In the genomic region with DNA sequence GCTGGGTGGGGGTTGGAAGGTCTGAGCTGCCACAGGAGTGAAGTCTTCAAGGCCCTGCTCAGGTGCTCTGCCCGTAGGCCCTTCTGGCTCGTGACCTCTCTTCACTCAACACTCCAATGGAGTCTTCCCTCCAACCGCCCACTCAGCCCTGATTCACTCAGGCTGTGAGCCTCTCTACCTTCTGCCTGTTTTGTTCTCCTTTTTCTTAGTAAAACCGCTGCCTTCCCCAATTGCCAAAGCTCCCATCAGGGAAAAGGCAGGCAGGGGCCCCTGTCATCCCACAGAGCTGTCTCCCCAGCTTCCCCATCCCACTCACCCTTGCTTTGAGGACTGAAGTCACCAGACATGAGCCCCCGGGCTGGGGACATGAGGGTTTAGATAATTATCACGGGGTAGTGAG, we compare ENCODE assay signal across 19 mouse cellular contexts. TPM values are rescaled to one million over a fixed set of nuclear protein-coding genes. Genes with fewer than 3 reads are reported as not detected.
DNase-seq lines count a peak whose midpoint lies in the region; ATAC-seq and TF ChIP-seq lines count a peak whose summit lies in the region.
"Had no signal": no experiment of that assay in that cellular context is flagged by ENCODE, and none has a peak within 500 bp of the region (broad histone marks: within the 10 kb centered on the region; RNA-seq: fewer than 3 reads in every experiment).

No protein-coding gene starts in this region.

- no peak overlapping the region for H3K4me2 ChIP-seq in embryonic facial prominence, embryonic 13.5 days
- no peak overlapping the region for H3K4me2 ChIP-seq in lung, postnatal 0 days (replicated peaks; ENCODE audit: low read depth, low read length)
- H3K4me2 ChIP-seq: forebrain, embryonic 15.5 days; heart, embryonic 12.5 days; midbrain, embryonic 13.5 days had no signal

- no peak overlapping the region for H3K4me3 ChIP-seq in embryonic facial prominence, embryonic 13.5 days
- H3K4me3 ChIP-seq in embryonic facial prominence, embryonic 10.5 days = no peak overlapping the region
- H3K4me3 ChIP-seq in lung, postnatal 0 days (ENCODE audit: low read depth, low read length) = no peak overlapping the region
- H3K4me3 ChIP-seq: forebrain, embryonic 15.5 days; heart, embryonic 12.5 days; hindbrain, embryonic 10.5 days; layer of hippocampus, adult 2 months; midbrain, embryonic 13.5 days; myocyte had no signal

- no peak overlapping the region for H3K27ac ChIP-seq in embryonic facial prominence, embryonic 13.5 days
- no peak overlapping the region for H3K27ac ChIP-seq in embryonic facial prominence, embryonic 10.5 days (replicated peaks)
- peak overlapping the region; percentile 9; the same call in 1 of the 2 replicates for H3K27ac ChIP-seq in lung, postnatal 0 days (ENCODE audit: low read length)
- H3K27ac ChIP-seq: forebrain, embryonic 15.5 days; hindbrain, embryonic 10.5 days; layer of hippocampus, adult 2 months; midbrain, embryonic 13.5 days had no signal

- no peak for TF ChIP-seq CTCF in lung, postnatal 0 days (IDR thresholded peaks at IDR 0.05)

- H3K9ac ChIP-seq in embryonic facial prominence, embryonic 13.5 days = 0 out of 2 replicates have a peak overlapping the region, but pooled peaks have one; percentile 11
- no peak overlapping the region for H3K9ac ChIP-seq in lung, postnatal 0 days (replicated peaks; ENCODE audit: low read depth)
- H3K9ac ChIP-seq: forebrain, embryonic 15.5 days; heart, embryonic 12.5 days; midbrain, embryonic 13.5 days had no signal

- no peak for ATAC-seq in embryonic facial prominence, embryonic 13.5 days (ENCODE audit: insufficient number of reproducible peaks, insufficient read depth, low FRiP score, low TSS enrichment, low read depth)
- no peak for ATAC-seq in lung, postnatal 0 days
- ATAC-seq: forebrain, embryonic 15.5 days; midbrain, embryonic 13.5 days; Patski had no signal

- no peak for DNase-seq in embryonic facial prominence, embryonic 10.5 days (ENCODE audit: low spot score)
- peak; percentile 21 to 22 for DNase-seq in left cerebral cortex, adult 18-20 months (ENCODE audit: low spot score in 2 of 2)
- DNase-seq in left cerebral cortex, postnatal 4 days = no peak
- DNase-seq in lung, postnatal 0 days (ENCODE audit: low spot score) = peak; percentile 32
- DNase-seq in lung, postnatal 25 days (ENCODE audit: low spot score) = no peak
- DNase-seq in lung, postnatal 4 days = peak; percentile 49 to 60
- no peak for DNase-seq in cerebellum, postnatal 36 days
- DNase-seq: cerebellum, adult 2 months; gastrocnemius, postnatal 14 days; thymus, postnatal 4 days had no signal

- no peaks in the 10 kb centered on the region for H3K27me3 ChIP-seq in embryonic facial prominence, embryonic 13.5 days
- H3K27me3 ChIP-seq in embryonic facial prominence, embryonic 10.5 days (replicated peaks; ENCODE audit: low read depth, poor library complexity, severe bottlenecking) = no peaks in the 10 kb centered on the region
- no peaks in the 10 kb centered on the region for H3K27me3 ChIP-seq in lung, postnatal 0 days (replicated peaks; ENCODE audit: insufficient read depth, low read length)
- H3K27me3 ChIP-seq: forebrain, embryonic 15.5 days; heart, embryonic 12.5 days; midbrain, embryonic 13.5 days; Patski had no signal

- 69% methylated on average over 6 of the region's 6 CpGs for WGBS in embryonic facial prominence, embryonic 13.5 days
- WGBS in embryonic facial prominence, embryonic 10.5 days = 73% methylated on average over 6 of the region's 6 CpGs
- 62% methylated on average over 6 of the region's 6 CpGs for WGBS in lung, postnatal 0 days

- no peaks in the 10 kb centered on the region for H3K9me3 ChIP-seq in embryonic facial prominence, embryonic 13.5 days
- H3K9me3 ChIP-seq in embryonic facial prominence, embryonic 10.5 days = no peaks in the 10 kb centered on the region
- no peaks in the 10 kb centered on the region for H3K9me3 ChIP-seq in lung, postnatal 0 days (ENCODE audit: low read length)
- H3K9me3 ChIP-seq: forebrain, embryonic 15.5 days; heart, embryonic 12.5 days; hindbrain, embryonic 10.5 days; midbrain, embryonic 13.5 days had no signal

- TF ChIP-seq EP300 in lung, postnatal 0 days (IDR thresholded peaks at IDR 0.05) = no peak

- H3K36me3 ChIP-seq in embryonic facial prominence, embryonic 13.5 days = no peaks in the 10 kb centered on the region
- no peaks in the 10 kb centered on the region for H3K36me3 ChIP-seq in embryonic facial prominence, embryonic 10.5 days (replicated peaks)
- no peaks in the 10 kb centered on the region for H3K36me3 ChIP-seq in lung, postnatal 0 days (ENCODE audit: insufficient read depth, low read length)
- H3K36me3 ChIP-seq: forebrain, embryonic 15.5 days; heart, embryonic 12.5 days; hindbrain, embryonic 10.5 days; midbrain, embryonic 13.5 days had no signal

- H3K4me1 ChIP-seq in embryonic facial prominence, embryonic 13.5 days = peaks cover 14% of the 10 kb centered on the region
- H3K4me1 ChIP-seq in embryonic facial prominence, embryonic 10.5 days = peaks cover 14% of the 10 kb centered on the region
- peaks cover 6% of the 10 kb centered on the region; the same call in 1 of the 2 replicates for H3K4me1 ChIP-seq in lung, postnatal 0 days (ENCODE audit: insufficient read depth, low read depth, low read length)
- H3K4me1 ChIP-seq: forebrain, embryonic 15.5 days; midbrain, embryonic 13.5 days had no signal

- intact Hi-C loops in left cerebral cortex, postnatal 4 days (cut with DNase I) = no loop called here

RNA-seq across cellular contexts. Expression of a gene that starts 25.4 kb away (rescaled TPM):
- 39.3 and 41.3 TPM in 2 replicates for polyA plus RNA-seq in embryonic facial prominence, embryonic 13.5 days (2015; fragmentation: Nextera tagmentation; extraction: Ambion mirVana)
- polyA plus RNA-seq in embryonic facial prominence, embryonic 10.5 days (2016; fragmentation: Nextera tagmentation; extraction: Ambion mirVana) = 40.2 and 43.7 TPM in 2 replicates
- total RNA-seq in left cerebral cortex, adult 18-20 months (2021) = 10 to 100 TPM; 43.3 to 44.4 TPM
- 10 to 100 TPM; 37.6 to 39.2 TPM for total RNA-seq in left cerebral cortex, postnatal 4 days (2021)
- polyA plus RNA-seq in lung, postnatal 0 days (2015; fragmentation: Nextera tagmentation; extraction: Ambion mirVana) = 51.7 and 55.1 TPM in 2 replicates

RNA-seq across cellular contexts. Expression of a gene that starts 26.3 kb away (rescaled TPM):
- polyA plus RNA-seq in embryonic facial prominence, embryonic 13.5 days (2015; fragmentation: Nextera tagmentation; extraction: Ambion mirVana) = 2.3 and 10.1 TPM in 2 replicates
- 1.7 and 1.8 TPM in 2 replicates for polyA plus RNA-seq in embryonic facial prominence, embryonic 10.5 days (2016; fragmentation: Nextera tagmentation; extraction: Ambion mirVana)
- total RNA-seq in left cerebral cortex, adult 18-20 months (2021) = 10 to 100 TPM; 15.9 to 17.3 TPM
- 1 to 10 TPM; 3.8 to 5.5 TPM for total RNA-seq in left cerebral cortex, postnatal 4 days (2021)
- polyA plus RNA-seq in lung, postnatal 0 days (2015; fragmentation: Nextera tagmentation; extraction: Ambion mirVana) = 108 and 122 TPM in 2 replicates

RNA-seq across cellular contexts. Expression of a gene that starts 53.7 kb away (rescaled TPM):
- polyA plus RNA-seq in embryonic facial prominence, embryonic 13.5 days (2015; fragmentation: Nextera tagmentation; extraction: Ambion mirVana) = 9.4 and 13.4 TPM in 2 replicates
- polyA plus RNA-seq in embryonic facial prominence, embryonic 10.5 days (2016; fragmentation: Nextera tagmentation; extraction: Ambion mirVana) = 0.68 and 4.9 TPM in 2 replicates
- total RNA-seq in left cerebral cortex, adult 18-20 months (2021) = 10 to 100 TPM; 32.2 to 33.5 TPM
- total RNA-seq in left cerebral cortex, postnatal 4 days (2021) = 10 to 100 TPM; 30.8 to 32.7 TPM
- polyA plus RNA-seq in lung, postnatal 0 days (2015; fragmentation: Nextera tagmentation; extraction: Ambion mirVana) = 5.2 and 8.4 TPM in 2 replicates
- total RNA-seq: neutrophil, adult 5-6 weeks had no signal

Comparison
In these comparisons a context has a peak if more than half of its experiments do, and no peak if none do; other contexts are left out.
1. DNase-seq: peak in left cerebral cortex, adult 18-20 months (2 of 2), lung, postnatal 0 days (single experiment) and lung, postnatal 4 days (2 of 2); none in embryonic facial prominence, embryonic 10.5 days (single experiment), left cerebral cortex, postnatal 4 days (single experiment), lung, postnatal 25 days (single experiment) and cerebellum, postnatal 36 days (0 of 2).